Mouse (Mus musculus): Measurements from ENCODE around the gene Strada. TPM values are rescaled to one million over a fixed set of nuclear protein-coding genes. Genes with fewer than 3 reads are reported as not detected.

Strada gene
- polyA plus RNA-seq, 2 experiments = 24.0 to 46.8 TPM

GRCm38 (mm10) chr11:106176372-106176771 lies 25.6 kb downstream of the Strada start:
- DNase-seq (ENCODE audit: low spot score) (no peak), ATAC-seq (ENCODE audit: low FRiP score, low read depth) (no peak)
- Histone ChIP-seq H3K4me1 (ENCODE audit: control insufficient read depth, insufficient read depth, low read length) (no peaks in the 10 kb centered on the region), H3K27ac (replicated peaks; ENCODE audit: low read depth, low read length) (no peak overlapping the region), H3K4me2 (replicated peaks; ENCODE audit: low read depth, low read length, severe bottlenecking) (no peak overlapping the region), H3K4me3 (replicated peaks; ENCODE audit: low read length) (no peak overlapping the region), H3K27me3 (ENCODE audit: control insufficient read depth, insufficient read depth, low read length) (no peaks in the 10 kb centered on the region), H3K36me3 (ENCODE audit: control insufficient read depth, insufficient read depth, low read length) (peaks cover 10% of the 10 kb centered on the region; the same call in 1 of the 2 replicates), H3K9me3 (ENCODE audit: control insufficient read depth, low read length) (no peaks in the 10 kb centered on the region), H3K9ac (ENCODE audit: low read depth, low read length, severe bottlenecking) (no peak overlapping the region)
- 81% methylated on average over 5 of the region's 5 CpGs for WGBS
- TF ChIP-seq POLR2A (IDR thresholded peaks at IDR 0.05; ENCODE audit: borderline replicate concordance, extremely low read depth, insufficient read depth, insufficient read length) = no peak

DNA sequence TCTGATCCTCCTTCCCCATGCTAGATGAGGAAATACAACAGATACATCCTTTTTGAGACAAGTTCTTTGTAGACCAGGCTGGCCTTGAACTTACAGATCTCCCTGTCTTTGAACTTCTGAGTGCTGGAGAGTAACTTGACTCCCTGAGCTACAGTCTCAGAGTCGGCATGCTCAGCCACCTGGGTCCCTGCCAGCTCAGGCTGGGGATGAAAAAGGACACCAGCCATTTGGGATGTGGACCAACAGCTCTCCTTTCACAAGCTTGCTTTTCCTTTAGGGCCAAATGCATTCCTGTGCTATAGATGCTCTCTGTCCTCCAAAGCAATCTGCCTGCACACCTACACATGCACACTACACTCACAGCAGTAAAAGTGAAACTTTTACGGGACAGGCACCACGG lies 26.9 kb downstream of the Strada start:
- no peak overlapping the region for H3K4me3 ChIP-seq (replicated peaks; ENCODE audit: low read length)
- no peaks in the 10 kb centered on the region for H3K4me1 ChIP-seq (ENCODE audit: control insufficient read depth, insufficient read depth, low read length)
- no peak overlapping the region for H3K9ac ChIP-seq (ENCODE audit: low read depth, low read length, severe bottlenecking)
- DNase-seq (ENCODE audit: low spot score) = no peak
- no peaks in the 10 kb centered on the region for H3K9me3 ChIP-seq (ENCODE audit: control insufficient read depth, low read length)
- H3K27me3 ChIP-seq (ENCODE audit: control insufficient read depth, insufficient read depth, low read length) = no peaks in the 10 kb centered on the region
- TF ChIP-seq POLR2A (IDR thresholded peaks at IDR 0.05; ENCODE audit: borderline replicate concordance, extremely low read depth, insufficient read depth, insufficient read length) = no peak
- WGBS = 37% methylated on average over 3 of the region's 3 CpGs
- peaks cover 16% of the 10 kb centered on the region; the same call in 1 of the 2 replicates for H3K36me3 ChIP-seq (ENCODE audit: control insufficient read depth, insufficient read depth, low read length)
- H3K4me2 ChIP-seq (replicated peaks; ENCODE audit: low read depth, low read length, severe bottlenecking) = no peak overlapping the region
- no peak for ATAC-seq (ENCODE audit: low FRiP score, low read depth)
- H3K27ac ChIP-seq (replicated peaks; ENCODE audit: low read depth, low read length) = no peak overlapping the region

DNA sequence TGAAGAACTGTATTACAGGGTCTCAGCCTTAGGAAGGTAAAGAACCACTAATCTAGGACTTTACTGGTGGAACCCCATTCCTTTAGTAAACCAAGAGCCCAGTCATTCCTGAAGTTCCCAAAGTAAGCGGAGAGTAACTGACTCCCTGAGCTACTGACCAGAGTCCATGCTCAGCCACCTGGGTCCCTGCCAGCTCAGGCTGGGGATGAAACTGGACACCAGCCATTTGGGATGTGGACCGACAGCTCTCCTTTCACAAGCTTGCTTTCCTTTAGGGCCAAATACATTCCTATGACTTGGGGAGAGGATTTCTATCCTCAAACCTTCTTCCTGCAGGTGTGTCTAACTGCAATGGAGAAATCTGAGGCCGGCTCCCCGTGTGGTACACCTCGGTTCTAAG lies 27.6 kb downstream of the Strada start:
- no peak for DNase-seq (ENCODE audit: low spot score)
- Histone ChIP-seq H3K27ac (replicated peaks; ENCODE audit: low read depth, low read length) (no peak overlapping the region), H3K36me3 (ENCODE audit: control insufficient read depth, insufficient read depth, low read length) (peaks cover 21% of the 10 kb centered on the region; the same call in 1 of the 2 replicates), H3K4me2 (replicated peaks; ENCODE audit: low read depth, low read length, severe bottlenecking) (no peak overlapping the region), H3K4me1 (ENCODE audit: control insufficient read depth, insufficient read depth, low read length) (no peaks in the 10 kb centered on the region), H3K4me3 (replicated peaks; ENCODE audit: low read length) (no peak overlapping the region), H3K9me3 (ENCODE audit: control insufficient read depth, low read length) (no peaks in the 10 kb centered on the region), H3K9ac (ENCODE audit: low read depth, low read length, severe bottlenecking) (0 out of 2 replicates have a peak overlapping the region, but pooled peaks have one; percentile 13), H3K27me3 (ENCODE audit: control insufficient read depth, insufficient read depth, low read length) (no peaks in the 10 kb centered on the region)
- WGBS = 76% methylated on average over 5 of the region's 5 CpGs
- TF ChIP-seq POLR2A (IDR thresholded peaks at IDR 0.05; ENCODE audit: borderline replicate concordance, extremely low read depth, insufficient read depth, insufficient read length) = no peak
- no peak for ATAC-seq (ENCODE audit: low FRiP score, low read depth)

GRCm38 (mm10) chr11:106173228-106173627 lies 28.7 kb downstream of the Strada start:
- WGBS = 89% methylated on average over 2 of the region's 2 CpGs
- Histone ChIP-seq H3K4me2 (replicated peaks; ENCODE audit: low read depth, low read length, severe bottlenecking) (no peak overlapping the region), H3K36me3 (ENCODE audit: control insufficient read depth, insufficient read depth, low read length) (peaks cover 27% of the 10 kb centered on the region), H3K4me1 (ENCODE audit: control insufficient read depth, insufficient read depth, low read length) (no peaks in the 10 kb centered on the region), H3K9ac (ENCODE audit: low read depth, low read length, severe bottlenecking) (no peak overlapping the region), H3K27me3 (ENCODE audit: control insufficient read depth, insufficient read depth, low read length) (no peaks in the 10 kb centered on the region), H3K4me3 (replicated peaks; ENCODE audit: low read length) (no peak overlapping the region), H3K9me3 (ENCODE audit: control insufficient read depth, low read length) (no peaks in the 10 kb centered on the region), H3K27ac (replicated peaks; ENCODE audit: low read depth, low read length) (no peak overlapping the region)
- no peak for DNase-seq (ENCODE audit: low spot score)
- TF ChIP-seq POLR2A (IDR thresholded peaks at IDR 0.05; ENCODE audit: borderline replicate concordance, extremely low read depth, insufficient read depth, insufficient read length) = no peak
- ATAC-seq (ENCODE audit: low FRiP score, low read depth) = no peak

- peaks cover 45% of the 10 kb centered on the region for H3K36me3 ChIP-seq (ENCODE audit: control insufficient read depth, insufficient read depth, low read length)
- no peak overlapping the region for H3K9ac ChIP-seq (ENCODE audit: low read depth, low read length, severe bottlenecking)
- no peaks in the 10 kb centered on the region for H3K9me3 ChIP-seq (ENCODE audit: control insufficient read depth, low read length)
- 72% methylated on average over 7 of the region's 7 CpGs for WGBS
- no peak for TF ChIP-seq POLR2A (IDR thresholded peaks at IDR 0.05; ENCODE audit: borderline replicate concordance, extremely low read depth, insufficient read depth, insufficient read length)
- H3K27me3 ChIP-seq (ENCODE audit: control insufficient read depth, insufficient read depth, low read length) = no peaks in the 10 kb centered on the region
- ATAC-seq (ENCODE audit: low FRiP score, low read depth) = no peak
- no peak overlapping the region for H3K4me3 ChIP-seq (replicated peaks; ENCODE audit: low read length)
- no peak overlapping the region for H3K4me2 ChIP-seq (replicated peaks; ENCODE audit: low read depth, low read length, severe bottlenecking)
- no peak for DNase-seq (ENCODE audit: low spot score)
- no peaks in the 10 kb centered on the region for H3K4me1 ChIP-seq (ENCODE audit: control insufficient read depth, insufficient read depth, low read length)
- no peak overlapping the region for H3K27ac ChIP-seq (replicated peaks; ENCODE audit: low read depth, low read length)
Observed at GRCm38 (mm10) chr11:106170807-106171206, 31.2 kb downstream of the Strada start.

- Histone ChIP-seq H3K27ac (replicated peaks; ENCODE audit: low read depth, low read length) (no peak overlapping the region), H3K36me3 (ENCODE audit: control insufficient read depth, insufficient read depth, low read length) (peaks cover 65% of the 10 kb centered on the region), H3K4me1 (ENCODE audit: control insufficient read depth, insufficient read depth, low read length) (no peaks in the 10 kb centered on the region), H3K4me2 (replicated peaks; ENCODE audit: low read depth, low read length, severe bottlenecking) (no peak overlapping the region), H3K9ac (ENCODE audit: low read depth, low read length, severe bottlenecking) (no peak overlapping the region), H3K9me3 (ENCODE audit: control insufficient read depth, low read length) (no peaks in the 10 kb centered on the region), H3K4me3 (replicated peaks; ENCODE audit: low read length) (no peak overlapping the region), H3K27me3 (ENCODE audit: control insufficient read depth, insufficient read depth, low read length) (no peaks in the 10 kb centered on the region)
- TF ChIP-seq POLR2A (IDR thresholded peaks at IDR 0.05; ENCODE audit: borderline replicate concordance, extremely low read depth, insufficient read depth, insufficient read length) = no peak
- 85% methylated on average over 5 of the region's 5 CpGs for WGBS
- DNase-seq (ENCODE audit: low spot score) = no peak
- no peak for ATAC-seq (ENCODE audit: low FRiP score, low read depth)
Observed at GRCm38 (mm10) chr11:106167435-106167834, 34.5 kb downstream of the Strada start.
